Mouse (Mus musculus) spleen, adult 2 months (tissue): ENCODE results near the gene Sbno2.

Experiments used
- CTCF ChIP-seq: fragments of 200-500 bp; IDR thresholded peaks from 2 replicates; pipeline ENCODE4 v1.5.1; 2011; ENCODE audit warnings: mild to moderate bottlenecking, inconsistent platforms; ENCODE audit not compliant: insufficient read depth, insufficient read length, insufficient replicate concordance; ENCODE audit errors: extremely low read depth
- POLR2A ChIP-seq: fragments of 200-500 bp; IDR thresholded peaks from 2 replicates; pipeline ENCODE4 v1.6.1; 2011; ENCODE audit warnings: low read depth, low read length, inconsistent platforms

DNA sequence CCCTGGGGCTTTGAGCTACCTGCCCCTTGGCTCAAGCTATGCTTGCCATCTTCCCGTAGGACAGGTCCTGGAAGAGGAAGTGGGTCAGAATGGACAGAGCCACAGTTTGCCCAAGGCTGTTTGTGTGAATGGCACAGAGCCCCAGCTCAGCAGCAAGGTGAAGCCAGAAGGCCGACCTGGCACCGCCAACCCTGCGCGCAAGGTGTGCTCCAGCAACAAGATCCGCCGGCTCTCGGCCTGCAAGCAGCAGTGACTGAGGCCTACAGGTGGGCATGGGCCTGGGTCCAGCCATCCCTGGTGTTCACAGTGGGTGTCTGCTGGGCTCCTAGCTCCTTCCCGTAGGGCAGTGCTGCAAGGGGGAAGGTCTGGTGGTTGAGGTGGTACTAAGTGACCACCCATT, 24.5 kb upstream of the Sbno2 start:
- TF ChIP-seq CTCF (no peak), POLR2A (no peak)
